Mouse (Mus musculus) lung, adult 2 months (tissue): ENCODE measurements at regions not wholly inside any gene's neighbourhood (a gene's known extent, or its start where the extent isn't known, plus 50 kb on each side); places are given as distances from the start of the nearest gene placed in this dataset.
"Not testable (repeated sequence)": the region's sequence is repeated elsewhere in the genome, so short reads cannot be mapped to it uniquely, and the experiment has no call there.

Experiments
- DNase-seq: peaks from one replicate; pipeline ENCODE4 v3.0.0; 2022
- H3K4me1 ChIP-seq: fragments of 200-500 bp; 2 replicates; pipeline ENCODE4 v1.6.1; 2011; ENCODE audit warnings: low read length; ENCODE audit not compliant: control insufficient read depth, insufficient read depth
- H3K4me3 ChIP-seq: fragments of 200-500 bp; replicated peaks from 2 replicates; pipeline ENCODE3; 2011; ENCODE audit warnings: low read depth, mild to moderate bottlenecking, control low read depth, low read length; ENCODE audit errors: extremely low read depth
- CTCF ChIP-seq: fragments of 200-500 bp; IDR thresholded peaks from 2 replicates; pipeline ENCODE4 v1.5.1; 2011; ENCODE audit warnings: mild to moderate bottlenecking, low read length, control low read depth; ENCODE audit not compliant: insufficient read depth
- POLR2A ChIP-seq: fragments of 200-500 bp; IDR thresholded peaks from 2 replicates; pipeline ENCODE4 v1.6.1; 2011; ENCODE audit warnings: low read depth, mild to moderate bottlenecking, control low read depth, low read length, borderline replicate concordance; ENCODE audit errors: extremely low read depth
- WGBS: fragments of 180-500 bp; shearing (Covaris S2); methylation state at CpG from one replicate; pipeline ENCODE4 v1.1.7; 2018; 5-methylcytosine and 5-hydroxymethylcytosine counted together

DNA sequence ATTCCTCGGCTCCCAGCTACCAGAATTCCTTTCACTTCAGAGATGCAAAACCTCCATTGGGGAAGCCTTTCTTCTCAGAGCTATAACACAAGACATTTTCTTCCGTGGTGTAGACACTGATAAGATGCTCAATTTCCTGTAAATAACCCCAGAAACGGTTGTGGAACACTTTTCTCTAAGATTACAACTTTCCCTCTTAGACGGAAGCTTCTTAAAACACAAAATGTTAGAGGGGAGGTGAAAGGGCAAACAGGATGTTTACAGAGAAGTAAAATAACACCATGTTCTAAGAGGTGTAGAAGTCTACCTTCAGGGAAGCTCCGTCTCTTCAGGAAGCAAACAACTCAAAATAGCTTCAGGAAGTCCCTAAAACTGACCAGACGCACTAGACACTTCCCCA lies 65.4 kb upstream of the Sv2b start:
- Histone ChIP-seq H3K4me1 (peaks cover 3% of the 10 kb centered on the region), H3K4me3 (no peak overlapping the region)
- 66% methylated on average over 6 of the region's 6 CpGs for WGBS

GRCm38 (mm10) chr7:75379595-75379994 lies 70.5 kb upstream of the Sv2b start:
- Histone ChIP-seq H3K4me1 (no peaks in the 10 kb centered on the region), H3K4me3 (no peak overlapping the region)
- DNase-seq: no peak
- 74% methylated on average over 3 of the region's 3 CpGs for WGBS
- no peak for TF ChIP-seq POLR2A
- no peak for TF ChIP-seq CTCF

More for the DNA sequence above, 65.4 kb upstream of the Sv2b start:
- TF ChIP-seq CTCF (no peak), POLR2A (no peak)
- DNase-seq: no peak

- no peak for TF ChIP-seq CTCF
- TF ChIP-seq POLR2A: no peak
- no peak for DNase-seq
- peaks cover 2% of the 10 kb centered on the region; the same call in 1 of the 2 replicates for H3K4me1 ChIP-seq
- 50% methylated on average over 8 of the region's 8 CpGs for WGBS
- no peak overlapping the region for H3K4me3 ChIP-seq
These were observed 70.8 kb upstream of the Akap13 start for GRCm38 (mm10) chr7:75384506-75384911.

- H3K4me3 ChIP-seq: no peak overlapping the region
- TF ChIP-seq POLR2A (no peak), CTCF (no peak)
- H3K4me1 ChIP-seq: peaks cover 2% of the 10 kb centered on the region; the same call in 1 of the 2 replicates
- DNase-seq: no peak
- 58% methylated on average over 1 of the region's 1 CpGs for WGBS
These were observed 68.3 kb upstream of the Akap13 start for GRCm38 (mm10) chr7:75387033-75387432.

GRCm38 (mm10) chr7:75387821-75388431 lies 67.4 kb upstream of the Akap13 start:
- no peak for DNase-seq
- Histone ChIP-seq H3K4me3 (no peak overlapping the region), H3K4me1 (peaks cover 2% of the 10 kb centered on the region; the same call in 1 of the 2 replicates)
- 70% methylated on average over 6 of the region's 6 CpGs for WGBS
- TF ChIP-seq POLR2A: no peak
- no peak for TF ChIP-seq CTCF

GRCm38 (mm10) chr7:75390162-75390561 lies 65.2 kb upstream of the Akap13 start:
- WGBS: 57% methylated on average over 3 of the region's 3 CpGs
- peaks cover 2% of the 10 kb centered on the region for H3K4me1 ChIP-seq
- H3K4me3 ChIP-seq: no peak overlapping the region
- TF ChIP-seq CTCF (no peak), POLR2A (no peak)
- no peak for DNase-seq

GRCm38 (mm10) chr7:75392783-75393182 lies 62.6 kb upstream of the Akap13 start:
- H3K4me3 ChIP-seq: no peak overlapping the region
- peaks cover 2% of the 10 kb centered on the region for H3K4me1 ChIP-seq
- no peak for TF ChIP-seq POLR2A
- TF ChIP-seq CTCF: no peak
- DNase-seq: no peak
- 37% methylated on average over 3 of the region's 3 CpGs for WGBS

GRCm38 (mm10) chr7:75393466-75393865 lies 61.9 kb upstream of the Akap13 start:
- H3K4me3 ChIP-seq: no peak overlapping the region
- WGBS: 86% methylated on average over 2 of the region's 2 CpGs
- TF ChIP-seq POLR2A: no peak
- TF ChIP-seq CTCF: no peak
- DNase-seq: no peak
- H3K4me1 ChIP-seq: peaks cover 2% of the 10 kb centered on the region

GRCm38 (mm10) chr7:75394866-75395580 lies 60.3 kb upstream of the Akap13 start:
- 46% methylated on average over 8 of the region's 8 CpGs for WGBS
- TF ChIP-seq POLR2A (no peak), CTCF (no peak)
- DNase-seq: no peak
- peaks cover 6% of the 10 kb centered on the region for H3K4me1 ChIP-seq
- H3K4me3 ChIP-seq: no peak overlapping the region

GRCm38 (mm10) chr7:75397559-75397958 lies 57.8 kb upstream of the Akap13 start:
- TF ChIP-seq CTCF (no peak), POLR2A (no peak)
- Histone ChIP-seq H3K4me3 (no peak overlapping the region), H3K4me1 (peaks cover 6% of the 10 kb centered on the region)
- WGBS: 19% methylated on average over 7 of the region's 7 CpGs
- no peak for DNase-seq

GRCm38 (mm10) chr7:75398480-75398879 lies 56.9 kb upstream of the Akap13 start:
- 73% methylated on average over 2 of the region's 2 CpGs for whole genome bisulfite sequencing
- not testable (repeated sequence) for DNase-seq, H3K4me3 ChIP-seq, H3K4me1 ChIP-seq
